ENCODE assay signal across 9 mouse cellular contexts in genomic region chr17:17120830-17121502, GRCm38 (mm10). TPM values are rescaled to one million over a fixed set of nuclear protein-coding genes. Genes with fewer than 3 reads are reported as not detected.
A peak's percentile ranks its signal among the peaks of the same experiment; 100 is the strongest.
DNase-seq lines count a peak whose midpoint lies in the region; ATAC-seq and TF ChIP-seq lines count a peak whose summit lies in the region.
"Not testable (repeated sequence)": the region's sequence is repeated elsewhere in the genome, so short reads cannot be mapped to it uniquely, and the experiment has no call there.
"Had no signal": no experiment of that assay in that cellular context is flagged by ENCODE, and none has a peak within 500 bp of the region (broad histone marks: within the 10 kb centered on the region; RNA-seq: fewer than 3 reads in every experiment).

Gene Zfp97 (plus strand): TSS chr17:17121415.

- H3K27me3 ChIP-seq in forebrain, embryonic 14.5 days (replicated peaks; ENCODE audit: control insufficient read depth, insufficient read depth, low read length); heart, embryonic 16.5 days (ENCODE audit: control insufficient read depth, insufficient read depth, low read length); intestine, embryonic 14.5 days (replicated peaks; ENCODE audit: control insufficient read depth, insufficient read depth, low read length); limb, embryonic 14.5 days (ENCODE audit: control insufficient read depth, insufficient read depth, low read length); lung, embryonic 16.5 days (ENCODE audit: control insufficient read depth, insufficient read depth, low read depth, low read length); midbrain, embryonic 16.5 days (ENCODE audit: control insufficient read depth, insufficient read depth, low read depth, low read length); stomach, embryonic 16.5 days (ENCODE audit: control insufficient read depth, insufficient read depth, low read length): not testable (repeated sequence)

- not testable (repeated sequence) for H3K36me3 ChIP-seq in forebrain, embryonic 14.5 days (ENCODE audit: control insufficient read depth, insufficient read depth, low read length); heart, embryonic 16.5 days (ENCODE audit: control insufficient read depth, insufficient read depth); intestine, embryonic 14.5 days (ENCODE audit: control insufficient read depth, insufficient read depth, low read length); limb, embryonic 14.5 days (ENCODE audit: control insufficient read depth, insufficient read depth, low read length); lung, embryonic 16.5 days (ENCODE audit: control insufficient read depth, insufficient read depth, low read length); midbrain, embryonic 16.5 days (ENCODE audit: control insufficient read depth, insufficient read depth, low read length); stomach, embryonic 16.5 days (ENCODE audit: control insufficient read depth, insufficient read depth, low read length)

- H3K4me1 ChIP-seq in forebrain, embryonic 14.5 days (ENCODE audit: control insufficient read depth, insufficient read depth, low read length); heart, embryonic 16.5 days (ENCODE audit: control insufficient read depth, insufficient read depth, low read length); intestine, embryonic 14.5 days (replicated peaks; ENCODE audit: control insufficient read depth, insufficient read depth, low read length); limb, embryonic 14.5 days (ENCODE audit: control insufficient read depth, insufficient read depth, low read length); lung, embryonic 16.5 days (replicated peaks; ENCODE audit: control insufficient read depth, insufficient read depth, low read length); midbrain, embryonic 16.5 days (ENCODE audit: control insufficient read depth, insufficient read depth, low read length); stomach, embryonic 16.5 days (ENCODE audit: control insufficient read depth, insufficient read depth, low read length): not testable (repeated sequence)

- not testable (repeated sequence) for DNase-seq in forebrain, embryonic 14.5 days (ENCODE audit: low spot score); intestine, embryonic 14.5 days (ENCODE audit: low spot score); limb, embryonic 14.5 days (ENCODE audit: low spot score)

- not testable (repeated sequence) for H3K4me2 ChIP-seq in forebrain, embryonic 14.5 days (ENCODE audit: low read length); heart, embryonic 16.5 days (ENCODE audit: low read depth, low read length); intestine, embryonic 14.5 days (ENCODE audit: low read length); limb, embryonic 14.5 days (replicated peaks; ENCODE audit: low read depth, low read length, severe bottlenecking); lung, embryonic 16.5 days (ENCODE audit: low read depth, low read length); midbrain, embryonic 16.5 days (ENCODE audit: low read length); stomach, embryonic 16.5 days (ENCODE audit: low read depth, low read length)

- TF ChIP-seq POLR2A in limb, embryonic 14.5 days (IDR thresholded peaks at IDR 0.05; ENCODE audit: borderline replicate concordance, extremely low read depth, insufficient read depth, insufficient read length), result not testable (repeated sequence)

- H3K27ac ChIP-seq in forebrain, embryonic 14.5 days (ENCODE audit: low read depth, low read length); heart, embryonic 16.5 days (ENCODE audit: low read length); intestine, embryonic 14.5 days (ENCODE audit: low read depth); limb, embryonic 14.5 days (replicated peaks; ENCODE audit: low read depth, low read length); lung, embryonic 16.5 days (ENCODE audit: low read length); midbrain, embryonic 16.5 days (ENCODE audit: low read length); stomach, embryonic 16.5 days (ENCODE audit: low read length): not testable (repeated sequence)

- H3K4me3 ChIP-seq in forebrain, embryonic 14.5 days (ENCODE audit: low read depth, low read length); heart, embryonic 16.5 days (ENCODE audit: low read length); intestine, embryonic 14.5 days (ENCODE audit: low read depth, low read length); limb, embryonic 14.5 days (replicated peaks; ENCODE audit: low read length); lung, embryonic 16.5 days (ENCODE audit: low read length); midbrain, embryonic 16.5 days (ENCODE audit: low read depth, low read length); stomach, embryonic 16.5 days (replicated peaks; ENCODE audit: low read length): not testable (repeated sequence)

- not testable (repeated sequence) for H3K9ac ChIP-seq in forebrain, embryonic 14.5 days (ENCODE audit: low read length); heart, embryonic 16.5 days (ENCODE audit: low read length); intestine, embryonic 14.5 days (ENCODE audit: low read length); limb, embryonic 14.5 days (ENCODE audit: low read depth, low read length, severe bottlenecking); lung, embryonic 16.5 days (ENCODE audit: low read length); midbrain, embryonic 16.5 days (ENCODE audit: low read depth, low read length); stomach, embryonic 16.5 days (ENCODE audit: low read length)

- peak; percentile 100 for ATAC-seq in common myeloid progenitor, adult 5-6 weeks (replicated peaks; ENCODE audit: low read depth, poor library complexity, severe bottlenecking)
- ATAC-seq in forebrain, embryonic 14.5 days, result peak; percentile 99
- peak; percentile 97 for ATAC-seq in heart, embryonic 16.5 days (replicated peaks; ENCODE audit: extremely low read depth, insufficient read depth, low FRiP score)
- peak; percentile 96 for ATAC-seq in intestine, embryonic 14.5 days (replicated peaks; ENCODE audit: low FRiP score, low TSS enrichment, low read depth)
- peak; percentile 92 for ATAC-seq in limb, embryonic 14.5 days (ENCODE audit: low FRiP score, low read depth)
- peak; percentile 98 for ATAC-seq in lung, embryonic 16.5 days (ENCODE audit: low read depth)
- peak; percentile 100 for ATAC-seq in midbrain, embryonic 16.5 days
- peak; percentile 95 for ATAC-seq in stomach, embryonic 16.5 days (ENCODE audit: insufficient read depth, low FRiP score)

- H3K9me3 ChIP-seq in forebrain, embryonic 14.5 days (replicated peaks; ENCODE audit: control insufficient read depth, low read length); heart, embryonic 16.5 days (replicated peaks; ENCODE audit: control insufficient read depth, low read length); intestine, embryonic 14.5 days (ENCODE audit: control insufficient read depth, low read length); limb, embryonic 14.5 days (ENCODE audit: control insufficient read depth, low read length); lung, embryonic 16.5 days (ENCODE audit: control insufficient read depth, low read length); midbrain, embryonic 16.5 days (replicated peaks; ENCODE audit: control insufficient read depth, low read length, poor library complexity, severe bottlenecking); stomach, embryonic 16.5 days (replicated peaks; ENCODE audit: control insufficient read depth, low read length): not testable (repeated sequence)

- no CpG with 5 or more reads among the region's 8 CpGs for WGBS in forebrain, embryonic 14.5 days
- WGBS in heart, embryonic 16.5 days, result no CpG with 5 or more reads among the region's 8 CpGs
- WGBS in intestine, embryonic 14.5 days, result no CpG with 5 or more reads among the region's 8 CpGs
- no CpG with 5 or more reads among the region's 8 CpGs for WGBS in limb, embryonic 14.5 days
- WGBS in lung, embryonic 16.5 days, result no CpG with 5 or more reads among the region's 8 CpGs
- WGBS in midbrain, embryonic 16.5 days, result no CpG with 5 or more reads among the region's 8 CpGs
- no CpG with 5 or more reads among the region's 8 CpGs for WGBS in stomach, embryonic 16.5 days

RNA-seq across cellular contexts. Expression of gene Zfp97, which starts in this region (rescaled TPM):
- total RNA-seq in common myeloid progenitor, adult 5-6 weeks (2017), result 10.9 and 12.2 TPM in 2 replicates
- 4.4 and 5.9 TPM in 2 replicates for polyA plus RNA-seq in forebrain, embryonic 14.5 days (2014; fragmentation: Nextera tagmentation; extraction: Ambion mirVana)
- 7.1 and 8.2 TPM in 2 replicates for polyA plus RNA-seq in heart, embryonic 16.5 days (2015; fragmentation: Nextera tagmentation; extraction: Ambion mirVana)
- 7.2 and 9.2 TPM in 2 replicates for polyA plus RNA-seq in intestine, embryonic 14.5 days (2014; fragmentation: Nextera tagmentation; extraction: Ambion mirVana)
- 2.0 and 2.7 TPM in 2 replicates for polyA plus RNA-seq in limb, embryonic 14.5 days (2012; rRNA removed)
- 5.4 and 6.4 TPM in 2 replicates for polyA plus RNA-seq in limb, embryonic 14.5 days (2014; fragmentation: Nextera tagmentation; extraction: Ambion mirVana)
- 6.3 and 6.6 TPM in 2 replicates for polyA plus RNA-seq in lung, embryonic 16.5 days (2015; fragmentation: Nextera tagmentation; extraction: Ambion mirVana)
- 3.5 and 4.9 TPM in 2 replicates for polyA plus RNA-seq in midbrain, embryonic 16.5 days (2015; fragmentation: Nextera tagmentation; extraction: Ambion mirVana)
- 4.7 and 5.8 TPM in 2 replicates for polyA plus RNA-seq in stomach, embryonic 16.5 days (2015; fragmentation: Nextera tagmentation; extraction: Ambion mirVana)
- polyA plus RNA-seq: adrenal gland, adult 2 months had no signal
